Comparison of ENCODE assay signal across 1 mouse cellular context in genomic region chr16:57246596-57246995, GRCm38 (mm10).
TF ChIP-seq lines count a peak whose summit lies in the region.

No protein-coding gene starts in this region.

TF ChIP-seq in CH12.LX, 34 proteins besides CTCF, POLR2A, EP300 and RAD21 (continued from another document):
- TF ChIP-seq JUND (conservative IDR thresholded peaks at IDR 0.05; ENCODE audit: low read depth, low read length) (no peak), KAT2A (IDR thresholded peaks at IDR 0.05; ENCODE audit: insufficient replicate concordance, low read length) (0 out of 2 replicates have a peak, but pooled peaks have one; percentile 6), E2F4 (IDR thresholded peaks at IDR 0.05; ENCODE audit: insufficient replicate concordance, low read depth, low read length) (no peak), ZMIZ1 (IDR thresholded peaks at IDR 0.05; ENCODE audit: low read depth, low read length) (no peak), NELFE (IDR thresholded peaks at IDR 0.05; ENCODE audit: low read depth, low read length) (no peak), POLR2AphosphoS2 (IDR thresholded peaks at IDR 0.05; ENCODE audit: low read depth, low read length) (no peak), ETS1 (conservative IDR thresholded peaks at IDR 0.05; ENCODE audit: low read depth, low read length) (peak; percentile 99), ZKSCAN1 (IDR thresholded peaks at IDR 0.05; ENCODE audit: borderline replicate concordance, low read depth, low read length) (no peak), ZNF384 (IDR thresholded peaks at IDR 0.05; ENCODE audit: low read depth, low read length) (no peak), UBTF (IDR thresholded peaks at IDR 0.05; ENCODE audit: low read depth, low read length) (no peak), CHD1 (IDR thresholded peaks at IDR 0.05; ENCODE audit: low read depth, low read length) (no peak), SIN3A (IDR thresholded peaks at IDR 0.05; ENCODE audit: low read length) (peak; percentile 98), MEF2A (IDR thresholded peaks at IDR 0.05; ENCODE audit: borderline replicate concordance, low read depth, low read length) (peak; percentile 27; the same call in 1 of the 2 replicates), ZC3H11A (IDR thresholded peaks at IDR 0.05; ENCODE audit: low read depth, low read length) (no peak), MAX (IDR thresholded peaks at IDR 0.05; ENCODE audit: low read length) (0 out of 2 replicates have a peak, but pooled peaks have one; percentile 38), TBP (conservative IDR thresholded peaks at IDR 0.05; ENCODE audit: low read depth, low read length) (0 out of 2 replicates have a peak, but pooled peaks have one; percentile 10), MAZ (IDR thresholded peaks at IDR 0.05; ENCODE audit: low read depth, low read length) (no peak), USF1 (IDR thresholded peaks at IDR 0.05; ENCODE audit: low read depth, low read length) (no peak), ELF1 (IDR thresholded peaks at IDR 0.05; ENCODE audit: low read depth, low read length) (no peak), GABPA (IDR thresholded peaks at IDR 0.05; ENCODE audit: insufficient replicate concordance, low read depth, low read length) (no peak), PAX5 (IDR thresholded peaks at IDR 0.05; ENCODE audit: low read length) (no peak), HCFC1 (IDR thresholded peaks at IDR 0.05; ENCODE audit: low read depth, low read length) (no peak; the same call in 1 of the 2 replicates)
